Mouse (Mus musculus) T-helper 1 cell (primary cell): ENCODE measurements around the gene Rapgef4.

ENCODE experiments used
- in situ Hi-C: fragments of 300-600 bp; cut with MboI, MseI; formaldehyde crosslinking; loops from one replicate; pipeline ENCODE4 v1.15.1; 2025; ENCODE audit warnings: high pct_unique_total_duplicates

Rapgef4 gene

GRCm38 (mm10) chr2:72177214-72178023, 196.4 kb downstream of the Rapgef4 start:
- in situ Hi-C loops, result loop anchor here (25.0 kb wide), 1 partner anchor 1015 kb away; no protein-coding TSS in a partner anchor

- in situ Hi-C loops, result loop anchor here (25.0 kb wide), 1 partner anchor 1016 kb away; no protein-coding TSS in a partner anchor
These were observed 197.0 kb downstream of the Rapgef4 start for GRCm38 (mm10) chr2:72178025-72178424.

DNA sequence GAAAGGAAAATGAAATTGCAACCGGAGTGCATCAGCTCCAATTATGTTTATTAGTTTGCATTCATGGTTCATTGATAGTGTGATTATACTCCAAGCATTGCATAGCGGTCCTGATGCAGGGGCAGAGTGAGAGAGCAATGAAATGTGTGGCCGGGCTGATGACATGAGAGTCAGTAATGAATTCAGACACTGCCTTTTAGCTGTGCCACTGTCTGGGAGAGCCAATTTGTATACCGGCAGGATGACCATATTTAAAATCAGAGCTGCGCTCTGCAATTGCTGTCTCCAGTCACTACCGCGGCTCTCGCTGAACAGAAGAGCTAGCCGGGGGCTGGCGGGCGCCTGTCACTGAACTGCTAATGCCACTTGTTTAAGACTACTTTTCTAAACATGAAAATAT, 197.5 kb downstream of the Rapgef4 start:
- in situ Hi-C loops, result loop anchor here (25.0 kb wide), 1 partner anchor 1016 kb away; no protein-coding TSS in a partner anchor

DNA sequence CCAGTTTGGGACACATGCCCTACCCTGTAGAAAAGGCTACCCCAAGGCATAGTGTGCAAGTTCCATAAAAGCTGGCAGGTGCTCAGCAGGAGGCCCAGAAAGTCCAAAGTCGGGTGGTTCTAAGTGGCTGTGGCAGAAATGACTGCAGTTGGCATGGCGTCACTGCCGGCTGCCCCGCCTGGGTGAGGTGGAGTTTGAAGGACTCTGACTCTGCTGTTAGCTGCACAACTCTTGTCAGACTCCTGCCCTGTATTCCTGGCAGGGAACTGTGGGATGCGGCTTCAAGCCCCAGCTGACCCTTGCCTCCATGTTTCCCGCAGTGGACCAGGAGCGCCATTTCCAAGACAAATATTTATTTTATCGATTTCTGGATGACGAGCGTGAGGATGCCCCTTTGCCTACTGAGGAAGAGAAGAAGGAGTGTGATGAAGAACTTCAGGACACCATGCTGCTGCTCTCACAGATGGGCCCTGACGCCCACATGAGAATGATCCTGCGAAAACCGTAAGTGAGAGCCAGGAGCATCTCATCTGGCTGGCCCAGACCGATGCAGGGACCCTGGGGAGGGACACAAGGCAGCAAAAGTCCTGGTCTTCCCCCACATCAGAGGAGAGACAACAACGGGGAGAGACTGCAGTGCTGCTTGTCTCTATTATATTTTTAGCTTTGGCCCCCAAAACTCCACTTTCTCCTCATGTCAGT, 198.7 kb downstream of the Rapgef4 start:
- in situ Hi-C loops, result loop anchor here (25.0 kb wide), 1 partner anchor 1017 kb away; no protein-coding TSS in a partner anchor

DNA sequence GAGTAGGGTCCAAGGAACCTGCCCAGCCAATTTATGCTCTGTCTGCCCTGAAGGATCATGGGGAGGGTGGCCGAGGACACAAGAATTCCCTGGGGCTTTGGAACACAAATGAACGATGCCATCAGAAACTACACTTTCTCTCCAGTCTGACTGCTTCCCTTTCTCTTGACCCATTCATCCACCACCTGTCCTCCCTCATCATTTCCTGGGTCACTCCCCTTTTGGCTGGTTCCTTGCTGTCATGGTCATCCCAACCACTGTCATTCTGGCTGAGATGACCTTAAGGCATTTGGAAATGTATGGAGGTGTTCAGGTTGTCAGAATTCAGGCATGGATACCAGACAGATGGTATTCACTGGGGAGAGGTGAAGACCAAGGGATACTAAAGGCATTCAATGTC, 200.4 kb downstream of the Rapgef4 start:
- in situ Hi-C loops, result loop anchor here (25.0 kb wide), 1 partner anchor 1019 kb away; no protein-coding TSS in a partner anchor

GRCm38 (mm10) chr2:72183751-72184150, 202.7 kb downstream of the Rapgef4 start:
- in situ Hi-C loops, result loop anchor here (25.0 kb wide), 1 partner anchor 1021 kb away; no protein-coding TSS in a partner anchor

- in situ Hi-C loops, result loop anchor here (25.0 kb wide), 1 partner anchor 1034 kb away; no protein-coding TSS in a partner anchor
These were observed 215.3 kb downstream of the Rapgef4 start for GRCm38 (mm10) chr2:72196190-72196965.

GRCm38 (mm10) chr2:72197026-72197425, 216.0 kb downstream of the Rapgef4 start:
- in situ Hi-C loops, result loop anchor here (25.0 kb wide), 1 partner anchor 1035 kb away; no protein-coding TSS in a partner anchor

DNA sequence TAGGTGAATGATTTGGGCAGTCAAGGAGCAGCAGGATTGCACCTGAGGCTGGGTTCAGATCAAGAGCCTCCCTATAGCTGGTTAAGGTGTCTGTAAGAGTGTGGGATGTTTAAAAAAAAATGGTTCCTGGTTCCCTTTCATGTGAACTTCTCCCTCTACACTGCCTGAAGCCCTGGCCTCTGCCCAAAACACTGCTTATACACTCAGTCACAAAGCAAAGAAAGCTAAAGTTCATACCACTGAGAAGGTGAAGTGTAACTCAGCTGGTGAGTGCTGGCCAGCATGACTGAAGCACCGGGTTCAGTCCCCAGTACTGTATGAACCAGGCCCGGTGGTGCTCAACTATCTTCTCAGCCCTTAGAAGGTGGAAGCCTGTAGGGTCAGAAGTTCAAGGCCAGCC, 218.4 kb downstream of the Rapgef4 start:
- in situ Hi-C loops, result loop anchor here (25.0 kb wide), 1 partner anchor 1037 kb away; no protein-coding TSS in a partner anchor

- in situ Hi-C loops, result no loop called here
These were observed 220.5 kb downstream of the Rapgef4 start for GRCm38 (mm10) chr2:72201506-72201905.

- in situ Hi-C loops, result no loop called here
These were observed 221.2 kb downstream of the Rapgef4 start for GRCm38 (mm10) chr2:72202252-72202651.

DNA sequence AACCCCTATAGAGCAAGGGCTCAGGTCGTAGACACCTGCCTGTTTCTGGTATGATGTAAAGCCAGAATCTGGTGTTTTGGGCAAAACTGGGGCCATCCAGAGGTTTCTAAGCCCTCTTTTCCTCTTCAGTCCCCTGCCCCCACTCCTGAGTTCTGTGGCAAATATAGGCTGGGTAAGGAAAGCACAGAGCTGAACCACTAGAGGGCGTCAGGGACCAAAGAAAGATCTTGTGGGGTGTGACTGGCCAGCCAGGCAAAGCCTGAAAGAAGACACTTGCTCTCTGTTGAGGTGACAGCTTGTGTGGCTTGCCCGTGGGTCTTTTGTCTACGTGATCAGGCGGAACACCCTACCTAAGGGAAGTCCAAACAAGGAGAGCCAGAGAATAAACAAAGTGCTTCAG, 222.6 kb downstream of the Rapgef4 start:
- in situ Hi-C loops, result no loop called here

- in situ Hi-C loops, result no loop called here
These were observed 224.8 kb downstream of the Rapgef4 start for GRCm38 (mm10) chr2:72205869-72206268.

- in situ Hi-C loops, result no loop called here
These were observed 225.6 kb downstream of the Rapgef4 start for GRCm38 (mm10) chr2:72206530-72207248.

DNA sequence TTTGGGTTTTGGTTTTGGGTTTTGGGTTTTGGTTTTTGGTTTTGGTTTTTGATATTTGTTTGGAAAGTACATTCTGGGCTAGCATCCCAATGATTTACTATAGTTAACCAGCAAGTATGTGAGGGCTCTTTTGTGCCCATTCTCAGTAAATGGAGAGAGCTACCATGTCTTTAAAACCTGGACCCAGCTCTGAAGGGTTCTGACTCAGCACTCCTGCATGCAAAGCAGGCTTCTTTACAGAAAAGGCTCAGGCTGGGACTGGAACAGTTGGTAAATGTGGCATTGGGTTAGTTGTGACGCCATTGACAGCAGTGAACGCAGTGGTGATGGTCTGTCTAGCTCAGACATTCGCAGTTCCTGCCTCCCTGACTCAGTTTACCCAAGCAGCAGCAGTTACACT, 236.3 kb downstream of the Rapgef4 start:
- in situ Hi-C loops, result no loop called here

DNA sequence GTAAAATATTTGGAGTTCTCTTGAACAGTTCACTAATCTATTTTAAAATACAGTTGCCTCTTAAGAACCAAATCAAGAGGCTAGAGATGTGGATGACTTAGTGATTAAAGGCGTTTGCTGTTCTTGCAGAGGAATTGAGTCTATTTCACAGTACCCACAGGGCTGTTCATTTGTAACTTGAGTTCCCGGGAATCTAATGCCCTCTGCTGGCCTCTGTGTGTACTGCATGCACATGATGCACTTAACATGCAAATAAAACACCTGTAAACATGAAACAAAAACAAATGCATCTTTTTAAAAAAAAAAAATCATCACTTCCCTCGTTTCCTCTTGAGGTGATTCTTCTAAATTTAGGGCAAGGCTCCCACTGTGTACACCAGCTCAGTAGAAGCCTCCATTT, 238.9 kb downstream of the Rapgef4 start:
- in situ Hi-C loops, result loop anchor here (5.0 kb wide), 1 partner anchor 178 kb away; no protein-coding TSS in a partner anchor

DNA sequence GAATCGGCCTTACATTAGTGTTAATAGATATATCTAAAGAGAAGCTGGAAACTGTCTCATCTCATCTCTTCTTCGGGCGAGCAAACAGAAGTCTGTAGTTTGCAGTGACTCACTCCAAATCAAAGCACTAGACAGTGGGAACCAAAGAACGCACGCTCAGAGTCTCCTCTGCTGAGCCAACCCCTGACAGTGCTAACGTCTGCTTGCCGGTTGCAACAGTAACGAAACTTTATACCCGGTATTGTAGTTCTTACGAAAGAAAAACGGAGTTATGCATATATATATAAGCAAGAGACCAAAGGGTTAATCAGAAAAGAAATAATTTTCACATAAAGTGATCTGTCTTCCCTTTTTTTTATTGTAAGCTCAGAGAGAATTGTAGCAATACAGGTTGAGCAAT, 240.2 kb downstream of the Rapgef4 start:
- in situ Hi-C loops, result loop anchor here (5.0 kb wide), 1 partner anchor 179 kb away; no protein-coding TSS in a partner anchor

GRCm38 (mm10) chr2:72221706-72222105, 240.7 kb downstream of the Rapgef4 start:
- in situ Hi-C loops, result loop anchor here (5.0 kb wide), 1 partner anchor 179 kb away; no protein-coding TSS in a partner anchor

GRCm38 (mm10) chr2:72222276-72222675, 241.2 kb downstream of the Rapgef4 start:
- in situ Hi-C loops, result loop anchor here (5.0 kb wide), 1 partner anchor 180 kb away; no protein-coding TSS in a partner anchor

GRCm38 (mm10) chr2:72222736-72223455, 241.9 kb downstream of the Rapgef4 start:
- in situ Hi-C loops, result loop anchor here (5.0 kb wide), 1 partner anchor 181 kb away; no protein-coding TSS in a partner anchor
